18 mouse cellular contexts compared by ENCODE assay signal in genomic region chr10:5116720-5117119, GRCm38 (mm10). TPM values are rescaled to one million over a fixed set of nuclear protein-coding genes. Genes with fewer than 3 reads are reported as not detected.
"Had no signal": no experiment of that assay in that cellular context is flagged by ENCODE, and none has a peak within 500 bp of the region (broad histone marks: within the 10 kb centered on the region; RNA-seq: fewer than 3 reads in every experiment).

No protein-coding gene starts in this region.

- H3K27me3 ChIP-seq: hindbrain, embryonic 15.5 days; limb, embryonic 13.5 days; midbrain, embryonic 12.5 days; neural tube, embryonic 13.5 days had no signal

- H3K27ac ChIP-seq: hindbrain, embryonic 15.5 days; limb, embryonic 13.5 days; liver, embryonic 14.5 days; midbrain, embryonic 12.5 days; neural tube, embryonic 13.5 days had no signal

- H3K4me1 ChIP-seq: hindbrain, embryonic 15.5 days; limb, embryonic 13.5 days; midbrain, embryonic 12.5 days had no signal

- ATAC-seq: midbrain, embryonic 16.5 days had no signal

- H3K9me3 ChIP-seq: hindbrain, embryonic 15.5 days; limb, embryonic 13.5 days; midbrain, embryonic 12.5 days; neural tube, embryonic 13.5 days had no signal

- H3K9ac ChIP-seq: hindbrain, embryonic 15.5 days; limb, embryonic 13.5 days; liver, embryonic 14.5 days; midbrain, embryonic 12.5 days; neural tube, embryonic 13.5 days had no signal

- H3K4me2 ChIP-seq: hindbrain, embryonic 15.5 days; limb, embryonic 13.5 days; midbrain, embryonic 12.5 days; neural tube, embryonic 13.5 days had no signal

- H3K4me3 ChIP-seq: hindbrain, embryonic 15.5 days; limb, embryonic 13.5 days; midbrain, embryonic 12.5 days; neural tube, embryonic 13.5 days had no signal

- DNase-seq: left cerebral cortex, postnatal 4 days; lung, postnatal 4 days; retina, postnatal 1 day; right cerebral cortex, postnatal 4 days; spleen, adult 18-20 months; thymus, adult 18-20 months; thymus, postnatal 14 days had no signal

RNA-seq across cellular contexts. Expression of gene Gm10097, which starts 47.7 kb away (rescaled TPM):
- total RNA-seq: layer of hippocampus, adult 8-10 months; layer of hippocampus, postnatal 14 days; left cerebral cortex, adult 18-20 months; left cerebral cortex, postnatal 10 days; left cerebral cortex, postnatal 4 days had no signal
- polyA plus RNA-seq: large intestine, adult 2 months; midbrain, embryonic 12.5 days had no signal
